Mouse (Mus musculus): ENCODE measurements around the gene Ptp4a2. TPM values are rescaled to one million over a fixed set of nuclear protein-coding genes. Genes with fewer than 3 reads are reported as not detected.

Ptp4a2 gene
- polyA plus RNA-seq, 2 experiments = 106 to 296 TPM

DNA sequence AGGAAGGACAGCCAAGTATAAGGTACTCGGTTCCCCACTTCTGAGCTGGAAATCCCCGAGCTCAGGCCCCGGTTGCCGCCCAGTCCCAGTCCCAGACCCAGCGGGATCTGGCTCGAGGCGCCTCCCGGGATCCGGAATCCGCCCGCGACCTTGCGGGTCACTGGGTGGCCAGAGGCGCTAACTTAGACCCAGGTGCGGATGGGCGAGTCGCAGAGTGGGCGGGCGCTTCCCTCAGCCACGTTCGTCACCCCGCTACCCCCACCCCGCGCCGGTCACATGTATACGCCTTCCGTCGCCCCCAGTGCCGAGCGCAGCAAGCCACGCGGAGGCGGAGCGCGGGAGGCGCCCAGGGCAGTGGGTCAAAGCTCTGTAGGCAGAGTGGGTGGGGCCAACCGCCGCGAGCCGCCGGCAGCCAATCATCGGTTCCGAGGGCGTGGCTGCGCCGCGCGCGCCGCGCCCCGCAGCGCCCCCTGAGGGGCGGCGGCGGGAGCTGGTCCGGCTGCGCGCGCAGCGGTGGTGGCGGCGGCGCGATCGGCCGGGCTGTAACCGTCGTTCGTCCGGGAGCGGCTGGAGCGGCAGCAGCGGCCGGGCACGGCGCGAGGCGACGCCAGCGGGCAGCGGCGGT, 8.8 kb downstream of the Ptp4a2 start:
- Histone ChIP-seq H3K9ac (ENCODE audit: low read depth, low read length, severe bottlenecking) (peak overlapping the region; percentile 88), H3K27me3 (ENCODE audit: control insufficient read depth, insufficient read depth, low read length) (no peaks in the 10 kb centered on the region), H3K36me3 (ENCODE audit: control insufficient read depth, insufficient read depth, low read length) (no peaks in the 10 kb centered on the region), H3K9me3 (ENCODE audit: control insufficient read depth, low read length) (no peaks in the 10 kb centered on the region), H3K4me3 (replicated peaks; ENCODE audit: low read length) (peak overlapping the region; percentile 94), H3K4me1 (ENCODE audit: control insufficient read depth, insufficient read depth, low read length) (peaks cover 48% of the 10 kb centered on the region), H3K4me2 (replicated peaks; ENCODE audit: low read depth, low read length, severe bottlenecking) (peak overlapping the region; percentile 84), H3K27ac (replicated peaks; ENCODE audit: low read depth, low read length) (peak overlapping the region; percentile 91)
- peak; percentile 95 for ATAC-seq (ENCODE audit: low FRiP score, low read depth)
- WGBS = 0% methylated on average over 31 of the region's 83 CpGs
- peak; percentile 96 for DNase-seq (ENCODE audit: low spot score)
- 0 out of 2 replicates have a peak, but pooled peaks have one; percentile 33 for TF ChIP-seq POLR2A (IDR thresholded peaks at IDR 0.05; ENCODE audit: borderline replicate concordance, extremely low read depth, insufficient read depth, insufficient read length)

DNA sequence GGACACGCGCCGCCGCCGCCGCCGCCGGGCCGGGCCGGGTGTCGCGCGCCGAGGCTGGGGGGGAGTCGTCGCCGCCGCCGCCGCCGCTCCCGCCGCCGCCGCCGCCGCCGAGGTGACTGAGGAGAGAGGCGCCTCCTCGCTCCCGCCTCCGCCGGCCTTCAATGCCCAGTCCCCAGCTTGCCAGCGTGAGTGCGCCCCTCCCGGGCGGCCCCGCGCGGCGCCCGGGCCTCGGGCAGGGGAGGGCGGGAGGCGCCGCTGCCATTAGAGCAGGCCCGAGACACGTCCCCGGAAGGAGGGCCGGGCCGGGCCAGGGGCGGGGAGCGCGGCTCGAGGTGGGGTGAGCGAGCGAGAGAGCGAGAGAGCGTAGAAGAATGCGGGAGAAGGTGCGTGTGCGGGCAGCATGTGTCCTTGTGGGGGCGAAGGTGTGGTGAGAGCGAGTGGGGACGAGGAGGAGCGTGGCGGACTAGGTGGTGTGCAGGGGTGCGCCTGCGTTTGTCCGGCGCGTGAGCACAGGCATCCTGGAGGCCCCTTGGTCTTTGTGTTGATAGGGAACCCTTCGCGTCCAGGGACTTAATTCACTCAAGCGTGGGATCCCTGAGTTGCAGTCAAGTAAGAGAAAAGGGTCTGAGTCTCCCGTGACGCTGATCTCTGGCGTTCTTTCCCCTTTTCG, 9.5 kb downstream of the Ptp4a2 start:
- no peaks in the 10 kb centered on the region for H3K9me3 ChIP-seq (ENCODE audit: control insufficient read depth, low read length)
- H3K4me3 ChIP-seq (replicated peaks; ENCODE audit: low read length) = peak overlapping the region; percentile 94
- WGBS = under 1% methylated on average over 45 of the region's 79 CpGs
- peak overlapping the region; percentile 91 for H3K27ac ChIP-seq (replicated peaks; ENCODE audit: low read depth, low read length)
- DNase-seq (ENCODE audit: low spot score) (peak; percentile 66), ATAC-seq (ENCODE audit: low FRiP score, low read depth) (peak; percentile 58)
- no peaks in the 10 kb centered on the region for H3K36me3 ChIP-seq (ENCODE audit: control insufficient read depth, insufficient read depth, low read length)
- H3K4me2 ChIP-seq (replicated peaks; ENCODE audit: low read depth, low read length, severe bottlenecking) = peak overlapping the region; percentile 66
- TF ChIP-seq POLR2A (IDR thresholded peaks at IDR 0.05; ENCODE audit: borderline replicate concordance, extremely low read depth, insufficient read depth, insufficient read length) = no peak
- H3K4me1 ChIP-seq (ENCODE audit: control insufficient read depth, insufficient read depth, low read length) = peaks cover 48% of the 10 kb centered on the region
- H3K9ac ChIP-seq (ENCODE audit: low read depth, low read length, severe bottlenecking) = peak overlapping the region; percentile 88
- H3K27me3 ChIP-seq (ENCODE audit: control insufficient read depth, insufficient read depth, low read length) = no peaks in the 10 kb centered on the region

DNA sequence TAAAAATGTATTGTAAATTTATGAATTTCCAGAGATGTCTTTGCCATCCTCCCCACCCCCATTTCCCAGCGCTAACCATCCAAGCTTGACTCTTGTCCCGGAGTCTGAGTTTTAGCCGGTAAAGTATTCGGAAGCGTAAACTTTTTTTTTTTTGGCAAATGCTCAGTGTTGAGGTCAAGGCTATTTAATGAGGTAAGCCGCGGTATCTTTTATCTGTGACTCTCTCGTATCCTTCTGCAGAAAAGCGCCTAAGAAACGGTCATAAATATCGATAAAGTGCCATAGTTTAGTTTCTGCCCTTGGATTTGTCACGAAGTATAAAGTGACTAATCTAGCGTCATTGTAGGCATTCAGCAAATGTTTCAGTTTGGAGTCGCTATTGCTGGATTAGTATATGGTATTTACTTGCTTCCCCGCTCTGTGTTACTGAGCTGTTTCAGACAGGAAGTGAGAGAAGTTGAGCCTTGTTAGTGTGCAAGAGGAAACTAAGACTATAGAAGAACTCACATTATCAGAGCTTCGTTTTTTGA, 10.1 kb downstream of the Ptp4a2 start:
- Histone ChIP-seq H3K36me3 (ENCODE audit: control insufficient read depth, insufficient read depth, low read length) (no peaks in the 10 kb centered on the region), H3K4me1 (ENCODE audit: control insufficient read depth, insufficient read depth, low read length) (peaks cover 48% of the 10 kb centered on the region), H3K9ac (ENCODE audit: low read depth, low read length, severe bottlenecking) (peak overlapping the region; percentile 88), H3K4me2 (replicated peaks; ENCODE audit: low read depth, low read length, severe bottlenecking) (peak overlapping the region; percentile 66), H3K9me3 (ENCODE audit: control insufficient read depth, low read length) (no peaks in the 10 kb centered on the region), H3K4me3 (replicated peaks; ENCODE audit: low read length) (peak overlapping the region; percentile 94), H3K27ac (replicated peaks; ENCODE audit: low read depth, low read length) (peak overlapping the region; percentile 91; the same call in 1 of the 2 replicates), H3K27me3 (ENCODE audit: control insufficient read depth, insufficient read depth, low read length) (no peaks in the 10 kb centered on the region)
- DNase-seq (ENCODE audit: low spot score) = no peak
- 1% methylated on average over 16 of the region's 16 CpGs for WGBS
- no peak for TF ChIP-seq POLR2A (IDR thresholded peaks at IDR 0.05; ENCODE audit: borderline replicate concordance, extremely low read depth, insufficient read depth, insufficient read length)
- no peak for ATAC-seq (ENCODE audit: low FRiP score, low read depth)

DNA sequence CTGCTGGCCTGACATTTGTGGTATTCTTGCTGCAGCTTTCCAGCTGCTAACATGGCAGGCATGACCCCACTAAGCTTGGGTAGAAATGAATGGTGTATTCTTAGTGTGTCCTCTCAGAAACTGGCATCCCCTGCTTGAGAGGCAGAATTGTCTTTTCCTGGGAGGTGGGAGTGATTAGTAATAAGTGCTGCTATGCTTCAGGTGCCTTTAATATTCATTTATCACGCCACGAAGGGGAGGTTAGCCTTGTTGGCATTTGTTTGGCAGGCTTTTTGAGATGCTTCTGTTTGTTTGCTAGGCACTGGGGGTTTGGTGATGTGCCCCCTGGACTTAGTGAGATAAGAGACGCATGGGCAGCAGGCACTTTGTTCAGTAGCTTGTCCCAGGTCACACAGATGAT, 11.3 kb downstream of the Ptp4a2 start:
- 52% methylated on average over 3 of the region's 3 CpGs for WGBS
- H3K27ac ChIP-seq (replicated peaks; ENCODE audit: low read depth, low read length) = no peak overlapping the region
- H3K27me3 ChIP-seq (ENCODE audit: control insufficient read depth, insufficient read depth, low read length) = no peaks in the 10 kb centered on the region
- no peak for TF ChIP-seq POLR2A (IDR thresholded peaks at IDR 0.05; ENCODE audit: borderline replicate concordance, extremely low read depth, insufficient read depth, insufficient read length)
- H3K4me1 ChIP-seq (ENCODE audit: control insufficient read depth, insufficient read depth, low read length) = peaks cover 48% of the 10 kb centered on the region
- H3K9me3 ChIP-seq (ENCODE audit: control insufficient read depth, low read length) = no peaks in the 10 kb centered on the region
- H3K36me3 ChIP-seq (ENCODE audit: control insufficient read depth, insufficient read depth, low read length) = no peaks in the 10 kb centered on the region
- H3K4me2 ChIP-seq (replicated peaks; ENCODE audit: low read depth, low read length, severe bottlenecking) = peak overlapping the region; percentile 66
- no peak for DNase-seq (ENCODE audit: low spot score)
- no peak for ATAC-seq (ENCODE audit: low FRiP score, low read depth)
- H3K9ac ChIP-seq (ENCODE audit: low read depth, low read length, severe bottlenecking) = no peak overlapping the region
- peak overlapping the region; percentile 94 for H3K4me3 ChIP-seq (replicated peaks; ENCODE audit: low read length)

DNA sequence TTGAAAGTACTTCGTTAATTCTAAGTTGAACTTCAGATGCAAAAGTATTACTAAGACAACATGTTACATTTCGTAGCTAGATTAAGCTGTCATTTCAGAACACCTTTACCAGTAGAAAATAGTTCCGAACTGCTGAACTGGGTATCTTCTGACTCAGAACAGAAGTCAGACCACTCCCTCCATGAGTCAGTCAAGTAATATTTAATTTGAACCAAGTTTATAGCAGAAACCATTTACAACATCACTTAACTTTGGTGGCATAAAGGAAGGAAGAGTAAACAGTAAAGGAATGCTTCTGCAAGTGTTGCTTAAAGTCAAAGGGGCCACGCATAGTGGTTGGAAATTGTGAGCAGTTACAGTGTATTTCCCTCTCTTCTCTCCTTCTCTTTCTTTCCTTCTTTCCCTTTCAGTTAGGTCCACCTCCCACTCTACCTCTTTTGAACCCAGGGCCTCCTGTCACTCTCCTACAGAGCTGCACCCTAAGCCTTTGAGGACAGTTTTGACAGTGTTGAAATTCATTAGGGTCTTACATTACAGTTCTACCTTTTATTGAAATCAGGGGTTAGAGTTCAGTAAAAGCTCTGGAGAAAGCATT, 12.3 kb downstream of the Ptp4a2 start:
- 0 out of 2 replicates have a peak overlapping the region, but pooled peaks have one; percentile 66 for H3K4me2 ChIP-seq (replicated peaks; ENCODE audit: low read depth, low read length, severe bottlenecking)
- DNase-seq (ENCODE audit: low spot score) (no peak), ATAC-seq (ENCODE audit: low FRiP score, low read depth) (no peak)
- no peak for TF ChIP-seq POLR2A (IDR thresholded peaks at IDR 0.05; ENCODE audit: borderline replicate concordance, extremely low read depth, insufficient read depth, insufficient read length)
- WGBS = 55% methylated on average over 4 of the region's 4 CpGs
- H3K4me1 ChIP-seq (ENCODE audit: control insufficient read depth, insufficient read depth, low read length) = peaks cover 45% of the 10 kb centered on the region
- H3K36me3 ChIP-seq (ENCODE audit: control insufficient read depth, insufficient read depth, low read length) = no peaks in the 10 kb centered on the region
- no peak overlapping the region for H3K27ac ChIP-seq (replicated peaks; ENCODE audit: low read depth, low read length)
- H3K9ac ChIP-seq (ENCODE audit: low read depth, low read length, severe bottlenecking) = no peak overlapping the region
- no peak overlapping the region for H3K4me3 ChIP-seq (replicated peaks; ENCODE audit: low read length)
- H3K9me3 ChIP-seq (ENCODE audit: control insufficient read depth, low read length) = no peaks in the 10 kb centered on the region
- no peaks in the 10 kb centered on the region for H3K27me3 ChIP-seq (ENCODE audit: control insufficient read depth, insufficient read depth, low read length)
